Mouse (Mus musculus): ENCODE measurements at regions not wholly inside any gene's neighbourhood (a gene's known extent, or its start where the extent isn't known, plus 50 kb on each side); places are given as distances from the start of the nearest gene placed in this dataset.

GRCm38 (mm10) chr13:114523116-114523515, 64.4 kb upstream of the Fst start:
- no peak overlapping the region for H3K27ac ChIP-seq (ENCODE audit: low read length)
- no peaks in the 10 kb centered on the region for H3K27me3 ChIP-seq (ENCODE audit: control insufficient read depth, insufficient read depth, low read depth, low read length)
- 20% methylated on average over 3 of the region's 3 CpGs for WGBS
- H3K4me1 ChIP-seq (ENCODE audit: control insufficient read depth, insufficient read depth, low read length): no peaks in the 10 kb centered on the region
- H3K4me3 ChIP-seq (ENCODE audit: low read depth, low read length): no peak overlapping the region
- ATAC-seq: 0 out of 2 replicates have a peak, but pooled peaks have one; percentile 42
- H3K36me3 ChIP-seq (ENCODE audit: control insufficient read depth, insufficient read depth, low read length): no peaks in the 10 kb centered on the region
- no peak overlapping the region for H3K4me2 ChIP-seq (ENCODE audit: low read length)
- H3K9ac ChIP-seq (ENCODE audit: low read depth, low read length): no peak overlapping the region
- H3K9me3 ChIP-seq (replicated peaks; ENCODE audit: control insufficient read depth, low read length, poor library complexity, severe bottlenecking): no peaks in the 10 kb centered on the region

GRCm38 (mm10) chr13:114526856-114527255, 68.1 kb upstream of the Fst start:
- Histone ChIP-seq H3K9me3 (replicated peaks; ENCODE audit: control insufficient read depth, low read length, poor library complexity, severe bottlenecking) (no peaks in the 10 kb centered on the region), H3K27ac (ENCODE audit: low read length) (no peak overlapping the region), H3K36me3 (ENCODE audit: control insufficient read depth, insufficient read depth, low read length) (no peaks in the 10 kb centered on the region), H3K4me1 (ENCODE audit: control insufficient read depth, insufficient read depth, low read length) (no peaks in the 10 kb centered on the region; the same call in 1 of the 2 replicates), H3K27me3 (ENCODE audit: control insufficient read depth, insufficient read depth, low read depth, low read length) (no peaks in the 10 kb centered on the region), H3K4me3 (ENCODE audit: low read depth, low read length) (no peak overlapping the region), H3K9ac (ENCODE audit: low read depth, low read length) (no peak overlapping the region), H3K4me2 (ENCODE audit: low read length) (no peak overlapping the region)
- no peak for ATAC-seq
- WGBS: 29% methylated on average over 9 of the region's 9 CpGs

GRCm38 (mm10) chr13:114530171-114530774, 71.5 kb upstream of the Fst start:
- no peaks in the 10 kb centered on the region for H3K9me3 ChIP-seq (replicated peaks; ENCODE audit: control insufficient read depth, low read length, poor library complexity, severe bottlenecking)
- ATAC-seq: 0 out of 2 replicates have a peak, but pooled peaks have one; percentile 48
- H3K9ac ChIP-seq (ENCODE audit: low read depth, low read length): no peak overlapping the region
- H3K4me2 ChIP-seq (ENCODE audit: low read length): peak overlapping the region; percentile 37
- H3K36me3 ChIP-seq (ENCODE audit: control insufficient read depth, insufficient read depth, low read length): no peaks in the 10 kb centered on the region
- no peaks in the 10 kb centered on the region; the same call in 1 of the 2 replicates for H3K4me1 ChIP-seq (ENCODE audit: control insufficient read depth, insufficient read depth, low read length)
- H3K27me3 ChIP-seq (ENCODE audit: control insufficient read depth, insufficient read depth, low read depth, low read length): no peaks in the 10 kb centered on the region
- WGBS: 43% methylated on average over 11 of the region's 11 CpGs
- H3K4me3 ChIP-seq (ENCODE audit: low read depth, low read length): peak overlapping the region; percentile 10; the same call in 1 of the 2 replicates
- no peak overlapping the region for H3K27ac ChIP-seq (ENCODE audit: low read length)

- Histone ChIP-seq H3K9me3 (replicated peaks; ENCODE audit: control insufficient read depth, low read length, poor library complexity, severe bottlenecking) (no peaks in the 10 kb centered on the region), H3K27me3 (ENCODE audit: control insufficient read depth, insufficient read depth, low read depth, low read length) (no peaks in the 10 kb centered on the region), H3K27ac (ENCODE audit: low read length) (no peak overlapping the region), H3K4me3 (ENCODE audit: low read depth, low read length) (no peak overlapping the region), H3K4me1 (ENCODE audit: control insufficient read depth, insufficient read depth, low read length) (no peaks in the 10 kb centered on the region; the same call in 1 of the 2 replicates), H3K4me2 (ENCODE audit: low read length) (peak overlapping the region; percentile 14; the same call in 1 of the 2 replicates), H3K36me3 (ENCODE audit: control insufficient read depth, insufficient read depth, low read length) (no peaks in the 10 kb centered on the region), H3K9ac (ENCODE audit: low read depth, low read length) (no peak overlapping the region)
- ATAC-seq: no peak
- 32% methylated on average over 5 of the region's 5 CpGs for WGBS
Measured at GRCm38 (mm10) chr13:114531780-114532179, 73.0 kb upstream of the Fst start.

- Histone ChIP-seq H3K36me3 (ENCODE audit: control insufficient read depth, insufficient read depth, low read length) (no peaks in the 10 kb centered on the region), H3K27ac (ENCODE audit: low read length) (no peak overlapping the region), H3K4me3 (ENCODE audit: low read depth, low read length) (no peak overlapping the region), H3K27me3 (ENCODE audit: control insufficient read depth, insufficient read depth, low read depth, low read length) (no peaks in the 10 kb centered on the region), H3K4me2 (ENCODE audit: low read length) (no peak overlapping the region), H3K9ac (ENCODE audit: low read depth, low read length) (no peak overlapping the region), H3K4me1 (ENCODE audit: control insufficient read depth, insufficient read depth, low read length) (no peaks in the 10 kb centered on the region; the same call in 1 of the 2 replicates), H3K9me3 (replicated peaks; ENCODE audit: control insufficient read depth, low read length, poor library complexity, severe bottlenecking) (no peaks in the 10 kb centered on the region)
- no peak for ATAC-seq
- 34% methylated on average over 8 of the region's 8 CpGs for WGBS
Measured at GRCm38 (mm10) chr13:114532393-114533097, 73.8 kb upstream of the Fst start.

- WGBS: 47% methylated on average over 3 of the region's 3 CpGs
Measured at GRCm38 (mm10) chr13:114534591-114534990, 75.8 kb upstream of the Fst start.

GRCm38 (mm10) chr13:114535721-114536120, 77.0 kb upstream of the Fst start:
- Histone ChIP-seq H3K9me3 (replicated peaks; ENCODE audit: control insufficient read depth, low read length, poor library complexity, severe bottlenecking) (no peaks in the 10 kb centered on the region), H3K36me3 (ENCODE audit: control insufficient read depth, insufficient read depth, low read length) (no peaks in the 10 kb centered on the region), H3K27ac (ENCODE audit: low read length) (no peak overlapping the region), H3K9ac (ENCODE audit: low read depth, low read length) (no peak overlapping the region), H3K27me3 (ENCODE audit: control insufficient read depth, insufficient read depth, low read depth, low read length) (no peaks in the 10 kb centered on the region), H3K4me3 (ENCODE audit: low read depth, low read length) (no peak overlapping the region), H3K4me2 (ENCODE audit: low read length) (no peak overlapping the region), H3K4me1 (ENCODE audit: control insufficient read depth, insufficient read depth, low read length) (no peaks in the 10 kb centered on the region; the same call in 1 of the 2 replicates)
- no peak for ATAC-seq
- 88% methylated on average over 1 of the region's 1 CpGs for WGBS

More at GRCm38 (mm10) chr13:114534591-114534990, 75.8 kb upstream of the Fst start:
- ATAC-seq: no peak
- no peak overlapping the region for H3K27ac ChIP-seq (ENCODE audit: low read length)
- H3K9me3 ChIP-seq (replicated peaks; ENCODE audit: control insufficient read depth, low read length, poor library complexity, severe bottlenecking): no peaks in the 10 kb centered on the region
- no peaks in the 10 kb centered on the region for H3K27me3 ChIP-seq (ENCODE audit: control insufficient read depth, insufficient read depth, low read depth, low read length)
- H3K36me3 ChIP-seq (ENCODE audit: control insufficient read depth, insufficient read depth, low read length): no peaks in the 10 kb centered on the region
- H3K4me2 ChIP-seq (ENCODE audit: low read length): no peak overlapping the region
- no peak overlapping the region for H3K9ac ChIP-seq (ENCODE audit: low read depth, low read length)
- H3K4me3 ChIP-seq (ENCODE audit: low read depth, low read length): no peak overlapping the region
- no peaks in the 10 kb centered on the region; the same call in 1 of the 2 replicates for H3K4me1 ChIP-seq (ENCODE audit: control insufficient read depth, insufficient read depth, low read length)

- Histone ChIP-seq H3K27me3 (ENCODE audit: control insufficient read depth, insufficient read depth, low read depth, low read length) (no peaks in the 10 kb centered on the region), H3K4me1 (ENCODE audit: control insufficient read depth, insufficient read depth, low read length) (no peaks in the 10 kb centered on the region), H3K4me2 (ENCODE audit: low read length) (no peak overlapping the region), H3K4me3 (ENCODE audit: low read depth, low read length) (no peak overlapping the region), H3K9me3 (replicated peaks; ENCODE audit: control insufficient read depth, low read length, poor library complexity, severe bottlenecking) (0 out of 2 replicates have a peak, but pooled peaks cover 2% of the 10 kb centered on the region), H3K36me3 (ENCODE audit: control insufficient read depth, insufficient read depth, low read length) (no peaks in the 10 kb centered on the region), H3K27ac (ENCODE audit: low read length) (no peak overlapping the region), H3K9ac (ENCODE audit: low read depth, low read length) (no peak overlapping the region)
- 83% methylated on average over 3 of the region's 3 CpGs for WGBS
- no peak for ATAC-seq
Measured at GRCm38 (mm10) chr13:114571731-114572130, 113.0 kb upstream of the Fst start.

GRCm38 (mm10) chr13:114584566-114584965, 125.8 kb upstream of the Fst start:
- WGBS: 81% methylated on average over 7 of the region's 7 CpGs
- ATAC-seq: no peak
- no peaks in the 10 kb centered on the region for H3K4me1 ChIP-seq (ENCODE audit: control insufficient read depth, insufficient read depth, low read length)
- no peak overlapping the region for H3K9ac ChIP-seq (ENCODE audit: low read depth, low read length)
- H3K27ac ChIP-seq (ENCODE audit: low read length): no peak overlapping the region
- no peaks in the 10 kb centered on the region for H3K9me3 ChIP-seq (replicated peaks; ENCODE audit: control insufficient read depth, low read length, poor library complexity, severe bottlenecking)
- H3K27me3 ChIP-seq (ENCODE audit: control insufficient read depth, insufficient read depth, low read depth, low read length): no peaks in the 10 kb centered on the region
- no peak overlapping the region for H3K4me2 ChIP-seq (ENCODE audit: low read length)
- no peaks in the 10 kb centered on the region for H3K36me3 ChIP-seq (ENCODE audit: control insufficient read depth, insufficient read depth, low read length)
- no peak overlapping the region for H3K4me3 ChIP-seq (ENCODE audit: low read depth, low read length)
